Mouse (Mus musculus): Measurements from ENCODE around the gene Abcg4. TPM values are rescaled to one million over a fixed set of nuclear protein-coding genes. Genes with fewer than 3 reads are reported as not detected.
"Not testable (repeated sequence)": the region's sequence is repeated elsewhere in the genome, so short reads cannot be mapped to it uniquely, and the experiment has no call there.

Gene Abcg4
- polyA plus RNA-seq, 1 experiment = 0.21 TPM

- Histone ChIP-seq H3K4me3 (ENCODE audit: insufficient read depth, poor library complexity, severe bottlenecking) (no peak overlapping the region), H3K79me3 (ENCODE audit: low read depth) (no peaks in the 10 kb centered on the region), H3ac (ENCODE audit: control insufficient read depth, insufficient read length, low read depth) (no peak overlapping the region), H3K27me3 (ENCODE audit: control insufficient read depth, insufficient read depth, insufficient read length) (no peaks in the 10 kb centered on the region), H3K36me3 (ENCODE audit: control insufficient read depth, insufficient read depth) (peaks cover 4% of the 10 kb centered on the region), H3K79me2 (ENCODE audit: control insufficient read depth, insufficient read depth) (no peaks in the 10 kb centered on the region)
- no peak for TF ChIP-seq MAX (IDR thresholded peaks at IDR 0.05)
- no peak for TF ChIP-seq CTCF (IDR thresholded peaks at IDR 0.05; ENCODE audit: control insufficient read depth, insufficient read depth, insufficient read length)
- no peak for TF ChIP-seq MYOG (IDR thresholded peaks at IDR 0.05; ENCODE audit: control insufficient read depth, extremely low read depth, insufficient read length)
- TF ChIP-seq FOSL1 (IDR thresholded peaks at IDR 0.05; ENCODE audit: insufficient read depth, low read length, poor library complexity, severe bottlenecking) = no peak
- TF ChIP-seq CEBPB (IDR thresholded peaks at IDR 0.05; ENCODE audit: low read depth) = no peak
- TF ChIP-seq MYOD1 (IDR thresholded peaks at IDR 0.05; ENCODE audit: control insufficient read depth, insufficient read length, low read depth) = no peak
- no peak for TF ChIP-seq USF1 (IDR thresholded peaks at IDR 0.05; ENCODE audit: low read depth)
Observed at GRCm38 (mm10) chr9:44310750-44311135, 22.3 kb upstream of the Abcg4 start.

DNA sequence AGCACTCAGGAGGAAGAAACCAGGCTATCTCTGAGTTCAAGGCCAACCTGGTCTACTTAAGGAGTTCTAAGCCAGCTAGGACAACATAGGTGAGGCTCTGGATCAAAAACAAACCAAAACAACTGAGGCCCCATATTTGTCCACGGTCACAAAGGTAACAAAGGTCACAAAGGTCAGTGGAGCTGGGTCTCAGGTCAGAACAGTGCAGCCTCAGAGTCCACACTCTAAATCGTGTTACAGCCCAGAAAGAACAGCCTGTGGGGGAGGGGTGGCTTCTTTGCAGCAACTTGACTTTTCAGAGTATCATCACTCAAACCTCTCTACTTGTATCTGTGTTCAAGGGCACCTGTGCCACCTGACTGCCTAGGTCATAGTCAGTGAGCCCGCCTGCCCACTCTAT lies 21.3 kb upstream of the Abcg4 start:
- Histone ChIP-seq H3K79me3 (ENCODE audit: low read depth) (peaks cover 4% of the 10 kb centered on the region), H3K27me3 (ENCODE audit: control insufficient read depth, insufficient read depth, insufficient read length) (no peaks in the 10 kb centered on the region), H3K36me3 (ENCODE audit: control insufficient read depth, insufficient read depth) (peaks cover 4% of the 10 kb centered on the region), H3K79me2 (ENCODE audit: control insufficient read depth, insufficient read depth) (peaks cover 7% of the 10 kb centered on the region), H3ac (ENCODE audit: control insufficient read depth, insufficient read length, low read depth) (no peak overlapping the region), H3K4me3 (ENCODE audit: insufficient read depth, poor library complexity, severe bottlenecking) (no peak overlapping the region)
- TF ChIP-seq MYOG (IDR thresholded peaks at IDR 0.05; ENCODE audit: control insufficient read depth, extremely low read depth, insufficient read length) (no peak), USF1 (IDR thresholded peaks at IDR 0.05; ENCODE audit: low read depth) (no peak), MYOD1 (IDR thresholded peaks at IDR 0.05; ENCODE audit: control insufficient read depth, insufficient read length, low read depth) (no peak), CEBPB (IDR thresholded peaks at IDR 0.05; ENCODE audit: low read depth) (no peak), FOSL1 (IDR thresholded peaks at IDR 0.05; ENCODE audit: insufficient read depth, low read length, poor library complexity, severe bottlenecking) (no peak)

DNA sequence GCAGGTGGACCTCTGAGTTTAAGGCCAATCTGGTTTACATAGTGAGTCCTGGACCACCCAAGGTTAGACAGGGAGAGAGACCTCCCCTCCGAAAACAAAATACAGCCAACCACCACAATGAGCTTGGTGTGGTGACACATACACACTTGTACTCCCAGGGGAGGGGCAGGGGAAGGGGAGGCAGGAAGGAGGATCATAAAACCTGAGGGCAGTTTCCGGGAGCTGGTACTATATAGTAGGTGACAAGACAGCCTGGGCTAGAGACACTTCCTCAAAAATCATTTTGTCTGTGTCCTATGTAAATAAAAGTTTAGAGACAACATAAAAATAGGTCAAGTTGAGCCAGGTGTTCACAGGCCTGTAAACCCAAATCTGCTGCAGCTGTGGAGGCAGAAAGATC lies 18.8 kb upstream of the Abcg4 start:
- Histone ChIP-seq H3K36me3 (ENCODE audit: control insufficient read depth, insufficient read depth) (peaks cover 5% of the 10 kb centered on the region), H3K79me2 (ENCODE audit: control insufficient read depth, insufficient read depth) (peaks cover 29% of the 10 kb centered on the region), H3ac (ENCODE audit: control insufficient read depth, insufficient read length, low read depth) (no peak overlapping the region), H3K79me3 (ENCODE audit: low read depth) (peaks cover 12% of the 10 kb centered on the region), H3K27me3 (ENCODE audit: control insufficient read depth, insufficient read depth, insufficient read length) (no peaks in the 10 kb centered on the region), H3K4me3 (ENCODE audit: insufficient read depth, poor library complexity, severe bottlenecking) (no peak overlapping the region)
- no peak for TF ChIP-seq USF1 (IDR thresholded peaks at IDR 0.05; ENCODE audit: low read depth)
- no peak for TF ChIP-seq MYOD1 (IDR thresholded peaks at IDR 0.05; ENCODE audit: control insufficient read depth, insufficient read length, low read depth)

DNA sequence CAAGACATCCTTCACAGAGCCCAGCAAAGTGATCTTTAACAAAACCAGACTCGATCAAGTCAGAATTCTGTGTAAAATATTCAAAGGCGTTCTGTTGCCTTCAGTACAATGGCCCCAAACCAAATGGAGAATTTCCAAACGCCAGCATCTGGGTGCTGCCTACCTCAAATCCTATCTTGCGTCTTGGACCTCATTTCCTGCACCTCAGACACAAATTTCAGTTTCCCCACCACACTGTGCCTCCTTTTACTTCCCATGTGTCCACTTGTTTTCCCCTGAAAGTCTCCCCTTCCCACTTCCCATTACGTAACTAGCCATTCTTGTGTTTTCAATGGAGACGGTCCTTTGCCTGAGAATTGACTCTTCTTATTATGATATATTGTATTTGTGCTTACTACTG lies 18.1 kb upstream of the Abcg4 start:
- Histone ChIP-seq H3K79me2 (ENCODE audit: control insufficient read depth, insufficient read depth) (peaks cover 29% of the 10 kb centered on the region), H3K79me3 (ENCODE audit: low read depth) (peaks cover 12% of the 10 kb centered on the region), H3ac (ENCODE audit: control insufficient read depth, insufficient read length, low read depth) (no peak overlapping the region), H3K27me3 (ENCODE audit: control insufficient read depth, insufficient read depth, insufficient read length) (no peaks in the 10 kb centered on the region), H3K36me3 (ENCODE audit: control insufficient read depth, insufficient read depth) (peaks cover 12% of the 10 kb centered on the region), H3K4me3 (ENCODE audit: insufficient read depth, poor library complexity, severe bottlenecking) (no peak overlapping the region)
- TF ChIP-seq MYOG (IDR thresholded peaks at IDR 0.05; ENCODE audit: control insufficient read depth, extremely low read depth, insufficient read length) = no peak
- no peak for TF ChIP-seq FOSL1 (IDR thresholded peaks at IDR 0.05; ENCODE audit: insufficient read depth, low read length, poor library complexity, severe bottlenecking)
- TF ChIP-seq MAX (IDR thresholded peaks at IDR 0.05) = no peak
- TF ChIP-seq USF1 (IDR thresholded peaks at IDR 0.05; ENCODE audit: low read depth) = no peak
- TF ChIP-seq MYOD1 (IDR thresholded peaks at IDR 0.05; ENCODE audit: control insufficient read depth, insufficient read length, low read depth) = no peak
- TF ChIP-seq CTCF (IDR thresholded peaks at IDR 0.05; ENCODE audit: control insufficient read depth, insufficient read depth, insufficient read length) = no peak

DNA sequence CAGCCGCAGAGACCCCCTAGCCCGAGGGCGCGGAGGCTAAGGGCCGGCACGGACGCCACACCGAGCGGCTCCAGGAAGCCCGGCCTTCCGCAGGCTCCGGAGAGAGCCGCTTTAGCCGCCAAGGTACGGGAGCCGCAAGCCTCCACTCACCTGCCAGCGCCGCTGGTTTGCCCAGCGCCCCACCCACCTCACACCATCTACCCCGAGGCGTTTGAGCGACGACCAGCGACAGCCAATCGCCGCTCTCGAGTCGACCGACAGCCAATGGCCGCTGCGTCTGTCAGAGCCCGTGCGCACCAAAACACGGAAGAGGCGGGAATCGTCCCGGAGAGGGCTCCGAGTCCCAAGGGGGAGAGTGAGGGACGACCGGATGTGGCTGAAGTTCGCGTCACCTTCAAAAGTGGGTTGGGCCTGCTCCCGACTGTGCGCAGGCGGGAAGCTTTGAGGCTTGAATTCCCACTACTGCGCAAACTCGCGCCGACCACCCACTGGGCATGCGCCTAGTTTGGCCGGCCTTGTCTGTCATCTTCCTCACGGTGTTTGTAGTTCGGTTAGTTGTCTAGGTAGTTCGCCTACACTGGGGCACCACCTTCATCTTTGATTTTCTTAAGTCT lies 17.2 kb upstream of the Abcg4 start, which contains the start of gene Hinfp:
Hinfp (minus strand) TSS at position 206 of the 614 bp plus-strand sequence.
- Histone ChIP-seq H3K4me3 (ENCODE audit: insufficient read depth, poor library complexity, severe bottlenecking) (peak within 1 kb of the TSS; percentile 90), H3ac (ENCODE audit: control insufficient read depth, insufficient read length, low read depth) (peak within 1 kb of the TSS; percentile 87), H3K79me3 (ENCODE audit: low read depth) (peaks cover 12% of the 10 kb centered on the region), H3K36me3 (ENCODE audit: control insufficient read depth, insufficient read depth) (peaks cover 19% of the 10 kb centered on the region), H3K79me2 (ENCODE audit: control insufficient read depth, insufficient read depth) (peaks cover 29% of the 10 kb centered on the region), H3K27me3 (ENCODE audit: control insufficient read depth, insufficient read depth, insufficient read length) (no peaks in the 10 kb centered on the region)
- no peak for TF ChIP-seq MYOG (IDR thresholded peaks at IDR 0.05; ENCODE audit: control insufficient read depth, extremely low read depth, insufficient read length)
- TF ChIP-seq USF1 (IDR thresholded peaks at IDR 0.05; ENCODE audit: low read depth) = peak; percentile 16
- peak; percentile 76 for TF ChIP-seq MAX (IDR thresholded peaks at IDR 0.05)

DNA sequence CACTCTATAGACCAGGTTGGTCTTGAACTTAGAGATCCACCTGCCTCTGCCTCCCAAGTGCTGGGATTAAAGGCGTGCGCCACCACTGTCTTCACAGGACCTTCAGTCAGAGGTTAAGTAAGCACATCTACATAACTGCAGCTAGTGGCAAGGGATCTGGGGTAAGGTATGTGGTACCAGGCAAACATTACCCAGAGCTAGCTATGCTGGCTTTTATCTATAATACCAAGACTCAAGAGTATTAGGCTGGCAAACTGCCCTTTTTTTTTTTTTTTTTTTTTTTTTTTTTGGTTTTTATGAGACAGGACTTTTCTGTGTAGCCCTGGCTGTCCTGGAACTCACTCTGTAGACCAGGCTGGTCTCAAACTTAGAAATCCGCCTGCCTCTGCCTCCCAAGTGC lies 11.6 kb upstream of the Abcg4 start:
- H3K4me3 ChIP-seq (ENCODE audit: insufficient read depth, poor library complexity, severe bottlenecking); H3K27me3 ChIP-seq (ENCODE audit: control insufficient read depth, insufficient read depth, insufficient read length); H3ac ChIP-seq (ENCODE audit: control insufficient read depth, insufficient read length, low read depth); H3K79me3 ChIP-seq (ENCODE audit: low read depth): not testable (repeated sequence)
- peaks cover 56% of the 10 kb centered on the region for H3K36me3 ChIP-seq (ENCODE audit: control insufficient read depth, insufficient read depth)
- peaks cover 24% of the 10 kb centered on the region for H3K79me2 ChIP-seq (ENCODE audit: control insufficient read depth, insufficient read depth)
